Mouse (Mus musculus) kidney, postnatal 10 days (tissue): ENCODE data around the gene Mical1.

Experiments used
- DNase-seq: peaks from one replicate; pipeline ENCODE4 v3.0.0; 2021; ENCODE audit warnings: mixed read lengths

The Mical1 gene

DNA sequence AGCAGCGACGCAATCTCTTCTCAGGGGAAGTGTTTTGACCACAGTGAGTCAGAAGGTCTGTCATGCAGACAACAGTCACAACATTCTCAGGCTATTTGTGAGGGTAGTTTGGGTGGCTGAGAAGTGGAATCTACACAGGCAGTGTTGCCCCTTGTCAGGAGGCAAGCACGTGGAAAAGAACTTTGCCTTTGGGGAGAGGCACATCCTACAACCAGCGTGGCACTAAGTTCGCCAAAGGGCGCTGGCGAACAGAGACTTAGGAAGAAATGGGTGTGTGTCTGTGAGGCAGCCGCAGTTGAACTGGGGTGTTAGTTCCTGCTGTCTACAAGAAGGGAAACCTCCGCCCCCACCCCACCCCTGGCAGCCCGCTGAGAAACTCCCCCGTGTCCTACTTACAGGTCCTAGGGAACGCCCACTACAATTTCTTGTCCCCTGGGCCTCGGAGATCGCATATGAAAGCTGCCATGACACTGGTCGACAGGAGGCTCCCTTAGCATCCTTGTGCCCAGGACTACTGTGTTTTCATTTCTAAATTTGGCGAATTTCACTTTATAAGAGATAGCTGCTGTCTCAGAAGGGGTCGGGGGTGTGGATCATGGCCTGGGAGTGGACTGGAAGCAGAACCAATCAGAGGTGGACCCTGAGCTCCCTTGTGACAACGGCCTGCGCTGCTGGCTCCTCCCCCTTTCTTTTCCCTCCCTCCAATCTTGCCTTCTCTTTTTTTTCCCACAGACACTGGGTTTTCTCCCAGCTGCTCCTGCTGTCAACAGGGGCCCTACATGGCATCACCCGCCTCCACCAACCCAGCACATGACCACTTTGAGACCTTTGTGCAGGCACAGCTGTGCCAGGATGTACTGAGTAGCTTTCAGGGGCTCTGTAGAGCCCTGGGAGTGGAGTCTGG is 1.4 kb downstream of the Mical1 start:
- peak; percentile 75 for DNase-seq

GRCm38 (mm10) chr10:41479961-41480360 is 3.8 kb downstream of the Mical1 start:
- no peak for DNase-seq

GRCm38 (mm10) chr10:41480938-41481880 is 5.1 kb downstream of the Mical1 start:
- no peak for DNase-seq

DNA sequence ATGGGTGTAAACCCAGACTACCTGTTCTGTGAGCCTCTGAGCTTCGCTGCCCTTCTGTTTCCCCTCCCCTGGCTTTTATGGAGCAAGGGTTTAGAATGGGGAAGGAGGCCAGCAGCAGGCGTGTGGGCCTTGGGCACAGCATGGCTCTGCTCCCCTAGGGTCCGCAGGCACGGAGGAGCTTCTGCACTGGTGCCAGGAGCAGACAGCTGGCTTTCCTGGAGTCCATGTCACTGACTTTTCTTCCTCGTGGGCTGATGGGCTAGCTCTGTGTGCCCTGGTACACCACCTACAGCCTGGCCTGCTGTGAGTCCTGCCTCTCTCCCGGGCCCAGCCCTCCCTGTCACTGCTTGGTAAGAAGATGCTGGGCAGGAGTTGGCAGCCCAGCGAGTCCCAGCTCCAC is 6.3 kb downstream of the Mical1 start:
- DNase-seq = no peak

DNA sequence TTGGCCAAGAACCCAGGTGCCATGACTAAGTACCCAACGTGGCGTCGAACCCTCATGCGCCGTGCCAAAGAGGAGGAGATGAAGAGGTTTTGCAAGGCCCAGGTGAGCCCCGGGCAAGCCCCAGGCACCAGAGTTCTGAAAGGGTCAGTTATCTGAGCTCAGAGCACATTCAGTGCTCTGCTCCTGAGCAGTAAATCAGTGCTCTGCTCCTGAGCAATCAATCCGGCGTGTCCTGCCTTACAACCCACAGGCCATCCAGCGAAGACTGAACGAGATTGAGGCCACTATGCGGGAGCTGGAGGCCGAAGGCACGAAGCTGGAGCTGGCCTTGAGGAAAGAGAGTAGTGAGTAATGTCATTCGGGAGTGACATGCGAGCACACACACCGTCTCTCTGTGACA is 9.7 kb downstream of the Mical1 start:
- DNase-seq = no peak

DNA sequence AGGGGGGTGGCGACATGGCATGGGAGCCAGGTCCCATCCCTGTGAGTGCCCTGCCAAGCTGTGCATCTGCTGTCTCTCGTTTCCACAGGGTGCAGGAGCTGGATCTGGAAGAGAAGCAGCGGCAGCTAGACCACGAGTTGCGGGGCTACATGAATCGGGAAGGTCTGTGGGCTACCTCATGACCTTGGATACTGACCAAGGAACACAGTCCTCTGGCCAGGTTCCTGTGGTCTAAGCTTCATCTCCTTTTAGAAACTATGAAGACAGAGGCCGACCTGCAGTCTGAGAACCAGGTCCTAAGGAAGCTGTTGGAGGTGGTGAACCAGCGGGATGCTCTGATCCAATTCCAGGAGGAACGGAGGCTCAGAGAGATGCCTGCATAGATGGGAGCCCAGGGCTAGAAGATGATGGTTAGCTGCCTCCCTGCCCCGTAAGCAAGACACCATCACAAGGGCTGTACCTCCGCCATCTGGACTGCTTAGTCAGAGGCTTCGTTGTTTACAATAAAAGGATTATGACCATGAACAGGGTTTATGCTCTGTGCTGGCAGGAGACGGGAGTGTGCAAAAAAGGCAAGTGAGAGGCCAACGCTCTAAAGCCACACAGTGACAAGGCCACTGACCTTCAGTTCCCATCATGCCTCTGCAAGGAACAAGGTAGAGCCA is 10.5 kb downstream of the Mical1 start:
- DNase-seq = no peak

GRCm38 (mm10) chr10:41488877-41489276 is 12.8 kb downstream of the Mical1 start:
- no peak for DNase-seq

GRCm38 (mm10) chr10:41489294-41489693 is 13.2 kb downstream of the Mical1 start:
- DNase-seq = peak; percentile 51

DNA sequence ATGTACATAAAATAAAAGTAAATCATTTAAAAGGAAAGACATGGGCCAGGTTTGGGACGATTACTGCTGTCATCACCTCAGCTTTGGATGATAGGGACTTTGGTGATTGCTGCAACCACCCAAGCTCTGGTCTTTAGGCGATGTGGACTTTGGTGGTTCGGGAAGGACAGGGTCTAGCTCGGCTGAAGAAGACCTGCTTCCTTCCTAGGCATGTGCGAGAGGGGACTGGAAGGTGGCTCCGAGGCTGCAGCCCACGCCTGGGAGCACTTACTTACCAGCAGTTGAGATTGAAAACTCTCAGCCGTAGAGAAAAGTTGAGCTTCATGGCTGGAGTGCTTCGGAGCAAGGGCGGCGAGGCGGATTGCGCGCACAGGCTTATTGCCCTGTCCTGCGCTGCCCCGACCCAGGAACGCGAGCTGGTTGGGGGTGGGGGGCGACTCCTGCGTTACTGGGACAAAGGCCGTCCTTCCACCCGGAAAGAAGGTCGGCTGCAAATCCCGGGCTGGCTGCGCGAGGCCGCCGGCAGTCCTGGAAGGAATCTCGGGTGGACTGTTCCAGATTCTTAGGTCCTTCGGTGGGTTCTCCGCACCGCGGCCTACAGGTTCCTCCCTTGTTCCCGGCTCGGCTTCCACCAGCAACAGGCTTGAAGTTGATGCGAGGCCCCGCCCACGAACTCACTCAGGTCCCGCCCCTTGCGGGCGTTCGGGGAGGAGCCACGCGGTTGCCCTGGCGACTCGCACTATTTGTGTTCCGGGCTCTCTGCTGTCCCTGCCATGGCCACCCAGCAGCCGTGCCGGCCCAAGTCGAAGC is 13.8 kb downstream of the Mical1 start, which contains the start of the genes Smpd2 and Ppil6:
Smpd2 (minus strand) TSS at position 662 of the 810 bp plus-strand sequence.
Ppil6 (plus strand) TSS at position 732 of the 810 bp plus-strand sequence.
- peak; percentile 97 for DNase-seq

- DNase-seq = no peak
These were observed 14.4 kb downstream of the Mical1 start for GRCm38 (mm10) chr10:41490518-41490873.

DNA sequence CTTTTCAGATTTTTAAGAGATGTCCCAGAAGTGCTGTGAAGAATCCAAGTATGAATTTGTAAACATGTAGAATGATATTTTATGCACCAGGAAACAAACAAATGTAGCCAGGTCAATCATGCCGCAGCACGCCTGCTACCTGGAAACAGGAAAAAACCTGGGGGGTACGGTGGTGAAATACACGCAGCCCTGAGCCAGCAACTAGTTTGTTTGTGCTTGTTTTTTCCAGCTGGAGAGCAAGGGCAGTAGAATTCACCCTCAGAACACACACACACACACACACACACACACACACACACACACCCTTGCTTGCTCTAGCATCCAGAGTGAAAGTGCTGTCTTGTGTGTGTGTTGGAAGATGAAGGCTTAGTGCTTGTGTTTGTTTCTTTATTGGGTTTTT is 15.0 kb downstream of the Mical1 start:
- peak; percentile 45 for DNase-seq

- DNase-seq = peak; percentile 48
These were observed 24.8 kb downstream of the Mical1 start for GRCm38 (mm10) chr10:41500941-41501340.

GRCm38 (mm10) chr10:41504996-41505395 is 28.9 kb downstream of the Mical1 start:
- DNase-seq = no peak

DNA sequence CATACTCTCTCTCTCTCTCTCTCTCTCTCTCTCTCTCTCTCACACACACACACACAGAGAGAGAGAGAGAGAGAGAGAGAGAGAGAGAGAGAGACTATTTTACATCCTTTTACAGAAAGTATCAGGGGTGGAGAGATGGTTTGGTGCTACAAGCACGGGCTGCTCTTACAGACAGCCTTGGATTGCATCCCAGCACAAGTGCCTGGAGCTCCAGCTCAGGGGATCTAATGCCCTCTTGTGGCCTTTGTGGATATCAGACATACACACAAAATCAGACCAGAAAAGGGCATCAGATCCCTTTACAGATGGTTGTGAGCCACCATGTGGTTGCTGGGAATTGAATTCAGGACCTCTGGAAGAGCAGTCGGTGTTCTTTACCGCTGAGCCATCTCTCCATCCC is 29.3 kb downstream of the Mical1 start:
- peak; percentile 76 for DNase-seq

- DNase-seq = peak; percentile 43
These were observed 33.0 kb downstream of the Mical1 start for GRCm38 (mm10) chr10:41509160-41509559.

DNA sequence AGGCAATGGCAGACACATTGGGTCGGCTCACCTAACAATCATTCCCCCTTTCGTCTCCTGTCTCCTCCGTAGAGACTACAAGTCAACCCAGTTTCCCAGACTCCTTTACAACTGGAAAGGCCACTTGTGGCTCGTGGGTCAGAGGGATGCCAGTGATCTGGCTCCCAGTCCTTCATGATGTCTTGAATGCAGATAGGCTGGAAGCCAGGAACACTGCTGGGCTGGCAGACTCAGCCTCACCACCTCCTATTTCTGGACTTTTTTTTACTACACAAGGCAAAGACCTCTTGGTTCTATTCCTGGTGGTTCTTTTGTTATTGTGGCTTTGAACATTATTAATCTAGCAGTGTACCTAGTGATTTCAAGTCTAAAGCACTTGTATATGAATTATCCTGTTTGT is 38.2 kb downstream of the Mical1 start:
- DNase-seq = no peak

- no peak for DNase-seq
These were observed 38.8 kb downstream of the Mical1 start for GRCm38 (mm10) chr10:41514921-41515320.

GRCm38 (mm10) chr10:41518508-41518980 is 42.4 kb downstream of the Mical1 start:
- peak; percentile 83 for DNase-seq

- peak; percentile 96 for DNase-seq
These were observed 43.0 kb downstream of the Mical1 start, which contains the start of gene Cd164 for GRCm38 (mm10) chr10:41518981-41519618. Gene Cd164, plus strand, starts transcription at chr10:41519414.

GRCm38 (mm10) chr10:41519640-41520409 is 43.7 kb downstream of the Mical1 start:
- DNase-seq = peak; percentile 75

DNA sequence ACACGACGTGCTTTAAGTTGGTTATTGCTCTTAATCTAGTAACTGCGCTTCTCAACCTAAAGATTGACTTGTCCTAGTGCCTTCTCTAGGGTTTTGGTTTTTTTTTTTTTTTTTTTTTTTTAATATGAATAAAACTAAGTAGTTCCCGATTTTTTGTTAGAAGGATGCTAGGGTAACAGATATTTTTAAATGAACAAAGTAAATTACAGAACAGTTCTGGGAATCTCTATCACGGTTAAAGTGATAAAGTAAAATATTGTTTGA is 44.2 kb downstream of the Mical1 start:
- no peak for DNase-seq
